Mouse (Mus musculus): ENCODE results near the gene Tmem138. TPM values are rescaled to one million over a fixed set of nuclear protein-coding genes. Genes with fewer than 3 reads are reported as not detected.

Tmem138 gene
- polyA plus RNA-seq, 1 experiment = 16.5 TPM

DNA sequence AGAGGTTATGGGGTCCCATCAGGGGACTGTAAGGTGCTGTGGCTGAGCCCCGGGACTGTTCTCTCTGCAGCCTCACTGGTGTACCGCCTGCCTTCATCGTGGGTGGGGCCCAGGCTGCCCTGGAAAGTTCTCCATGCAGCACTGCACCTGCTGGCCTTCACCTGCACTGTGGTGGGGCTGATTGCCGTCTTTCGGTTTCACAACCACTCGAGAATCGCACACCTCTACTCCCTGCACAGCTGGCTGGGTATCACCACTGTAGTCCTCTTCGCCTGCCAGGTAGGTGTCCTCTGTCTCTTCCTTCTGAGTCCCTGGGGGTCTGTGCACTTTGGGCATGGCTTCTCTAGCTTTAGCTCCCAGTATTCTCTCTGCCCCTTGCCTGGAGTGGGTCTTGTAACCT is 8.0 kb upstream of the Tmem138 start:
- Histone ChIP-seq H3K4me1 (ENCODE audit: control insufficient read depth, insufficient read depth, low read length) (peaks cover 14% of the 10 kb centered on the region), H3K4me3 (replicated peaks; ENCODE audit: control insufficient read depth, low read depth, low read length) (no peak overlapping the region), H3K27ac (ENCODE audit: control insufficient read depth, insufficient read depth, low read depth, low read length, poor library complexity) (no peak overlapping the region)
- WGBS = 63% methylated on average over 8 of the region's 8 CpGs
- TF ChIP-seq POLR2A (IDR thresholded peaks at IDR 0.05; ENCODE audit: borderline replicate concordance, control insufficient read depth, low read depth, low read length) (no peak), CTCF (IDR thresholded peaks at IDR 0.05; ENCODE audit: control insufficient read depth, insufficient read depth, low read length) (no peak)

DNA sequence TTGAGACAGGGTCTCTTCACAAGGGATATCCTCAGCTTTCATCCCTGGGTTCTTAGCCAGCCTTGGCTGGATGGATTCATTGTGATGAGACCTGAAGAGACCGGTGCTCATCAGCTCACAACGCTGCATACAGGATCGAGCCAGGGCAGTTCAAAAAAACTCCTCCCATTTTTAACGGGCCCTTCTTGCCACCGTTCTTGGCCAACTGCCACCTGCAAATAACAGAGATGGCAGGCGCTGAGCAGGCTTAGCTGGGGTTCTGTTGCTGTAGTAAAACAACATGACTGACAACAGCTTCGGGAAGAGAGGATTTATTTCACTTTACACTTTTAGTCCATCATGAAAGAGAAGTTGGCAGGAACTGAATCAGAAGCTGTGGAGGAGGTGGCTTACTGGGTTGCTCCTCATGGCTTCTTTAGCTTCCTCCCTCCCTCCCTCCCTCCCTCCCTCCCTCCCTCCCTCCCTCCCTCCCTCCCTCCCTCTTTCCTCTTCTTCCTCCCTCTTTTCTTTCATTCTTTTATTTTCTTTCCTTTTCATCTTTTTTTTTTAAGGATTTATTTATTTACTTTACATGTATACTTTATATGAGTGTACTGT is 6.5 kb upstream of the Tmem138 start:
- Histone ChIP-seq H3K4me3 (replicated peaks; ENCODE audit: control insufficient read depth, low read depth, low read length) (no peak overlapping the region), H3K4me1 (ENCODE audit: control insufficient read depth, insufficient read depth, low read length) (peaks cover 17% of the 10 kb centered on the region), H3K27ac (ENCODE audit: control insufficient read depth, insufficient read depth, low read depth, low read length, poor library complexity) (peak overlapping the region; percentile 11; the same call in 1 of the 2 replicates)
- TF ChIP-seq CTCF (IDR thresholded peaks at IDR 0.05; ENCODE audit: control insufficient read depth, insufficient read depth, low read length) (no peak), POLR2A (IDR thresholded peaks at IDR 0.05; ENCODE audit: borderline replicate concordance, control insufficient read depth, low read depth, low read length) (no peak)
- WGBS = 7% methylated on average over 7 of the region's 7 CpGs

DNA sequence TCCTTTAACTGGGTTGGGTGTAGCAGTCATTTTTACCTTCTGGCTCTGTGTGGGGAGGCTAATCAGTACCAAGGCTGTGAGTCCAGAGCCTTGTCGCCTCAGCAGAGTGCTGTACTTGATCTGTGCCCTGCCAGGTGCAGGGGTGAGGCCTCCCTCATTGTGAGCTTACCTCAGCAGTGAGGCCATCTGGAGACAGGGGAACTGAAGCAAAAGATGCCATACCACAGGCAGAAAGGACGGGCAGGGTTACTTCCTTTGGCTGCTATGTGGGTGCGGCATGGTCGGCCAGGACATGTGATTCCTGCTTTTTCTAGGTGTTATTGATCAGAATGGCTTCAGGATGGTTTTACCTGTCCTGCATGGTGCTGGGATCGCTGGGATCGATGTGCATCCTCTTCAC is 4.8 kb upstream of the Tmem138 start:
- WGBS = 52% methylated on average over 6 of the region's 6 CpGs
- Histone ChIP-seq H3K4me1 (ENCODE audit: control insufficient read depth, insufficient read depth, low read length) (peaks cover 12% of the 10 kb centered on the region), H3K4me3 (replicated peaks; ENCODE audit: control insufficient read depth, low read depth, low read length) (peak overlapping the region; percentile 49), H3K27ac (ENCODE audit: control insufficient read depth, insufficient read depth, low read depth, low read length, poor library complexity) (peak overlapping the region; percentile 61)
- no peak for TF ChIP-seq POLR2A (IDR thresholded peaks at IDR 0.05; ENCODE audit: borderline replicate concordance, control insufficient read depth, low read depth, low read length)

DNA sequence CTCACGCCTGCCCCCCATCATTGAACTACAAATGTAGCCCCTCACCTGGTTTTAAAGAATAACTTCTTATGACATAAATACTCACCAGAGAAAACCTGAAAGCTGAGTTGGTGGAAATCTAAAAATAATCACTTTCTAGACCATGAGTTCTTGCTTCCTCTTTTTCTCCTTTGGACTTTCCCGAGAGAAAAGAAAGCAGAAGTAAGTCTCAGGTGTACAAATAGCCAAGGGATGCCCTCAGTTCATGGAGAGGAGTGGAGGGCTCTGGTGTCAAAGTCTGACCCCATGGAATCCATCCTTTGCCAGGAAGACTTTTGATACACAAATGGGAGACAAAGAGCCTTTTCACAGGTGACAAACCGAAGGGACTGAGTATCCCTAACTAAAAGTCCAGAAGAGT is 3.6 kb upstream of the Tmem138 start:
- Histone ChIP-seq H3K4me3 (replicated peaks; ENCODE audit: control insufficient read depth, low read depth, low read length) (no peak overlapping the region), H3K27ac (ENCODE audit: control insufficient read depth, insufficient read depth, low read depth, low read length, poor library complexity) (no peak overlapping the region; the same call in 1 of the 2 replicates), H3K4me1 (ENCODE audit: control insufficient read depth, insufficient read depth, low read length) (peaks cover 12% of the 10 kb centered on the region)
- WGBS = 19% methylated on average over 3 of the region's 3 CpGs
- TF ChIP-seq POLR2A (IDR thresholded peaks at IDR 0.05; ENCODE audit: borderline replicate concordance, control insufficient read depth, low read depth, low read length) = no peak
- TF ChIP-seq CTCF (IDR thresholded peaks at IDR 0.05; ENCODE audit: control insufficient read depth, insufficient read depth, low read length) = no peak

DNA sequence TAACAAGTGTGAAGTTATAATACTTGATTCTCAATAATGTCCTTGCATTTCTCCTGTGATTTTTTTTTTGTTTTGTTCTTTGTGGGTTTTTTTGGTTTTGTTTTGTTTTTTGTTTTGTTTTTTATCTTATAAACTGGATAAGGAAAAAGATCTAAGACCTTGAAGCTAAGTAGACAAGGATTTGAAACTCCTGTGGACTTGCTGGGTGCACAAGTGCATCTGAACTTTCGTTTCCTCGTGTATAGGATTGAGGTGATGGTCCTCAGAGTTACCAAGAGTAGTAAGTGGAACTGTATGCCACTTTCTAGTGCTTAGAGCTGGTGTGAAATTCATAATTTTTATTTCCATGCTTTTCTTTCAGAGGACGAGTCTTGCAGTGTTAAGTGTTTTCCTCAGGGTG is 2.9 kb upstream of the Tmem138 start:
- whole genome bisulfite sequencing = 49% methylated on average over 3 of the region's 3 CpGs
- TF ChIP-seq POLR2A (IDR thresholded peaks at IDR 0.05; ENCODE audit: borderline replicate concordance, control insufficient read depth, low read depth, low read length) = no peak
- no peak for TF ChIP-seq CTCF (IDR thresholded peaks at IDR 0.05; ENCODE audit: control insufficient read depth, insufficient read depth, low read length)
- peaks cover 12% of the 10 kb centered on the region for H3K4me1 ChIP-seq (ENCODE audit: control insufficient read depth, insufficient read depth, low read length)
- no peak overlapping the region for H3K4me3 ChIP-seq (replicated peaks; ENCODE audit: control insufficient read depth, low read depth, low read length)
- peak overlapping the region; percentile 81; the same call in 1 of the 2 replicates for H3K27ac ChIP-seq (ENCODE audit: control insufficient read depth, insufficient read depth, low read depth, low read length, poor library complexity)

DNA sequence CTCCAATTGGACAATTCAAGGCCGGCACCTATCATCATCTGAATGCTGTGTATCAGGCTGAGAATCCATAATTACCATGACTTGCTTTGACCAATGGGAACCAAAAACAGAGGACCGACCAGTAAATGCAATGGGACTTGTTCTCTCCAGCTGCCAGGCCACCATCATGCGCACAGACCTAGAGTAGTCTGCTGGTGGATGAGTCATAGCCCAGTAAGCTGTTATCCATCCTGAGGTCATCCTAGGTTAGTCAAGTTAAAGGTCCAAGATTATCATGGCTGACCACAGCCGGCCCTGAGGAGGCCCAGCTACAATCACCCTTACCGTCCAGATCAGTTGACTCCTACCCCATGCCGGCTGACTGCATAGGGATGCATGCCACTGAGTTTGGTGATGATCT is 7.5 kb downstream of the Tmem138 start:
- TF ChIP-seq POLR2A (IDR thresholded peaks at IDR 0.05; ENCODE audit: borderline replicate concordance, control insufficient read depth, low read depth, low read length) (no peak), CTCF (IDR thresholded peaks at IDR 0.05; ENCODE audit: control insufficient read depth, insufficient read depth, low read length) (no peak)
- H3K27ac ChIP-seq (ENCODE audit: control insufficient read depth, insufficient read depth, low read depth, low read length, poor library complexity) = no peak overlapping the region
- 92% methylated on average over 6 of the region's 6 CpGs for WGBS
- H3K4me3 ChIP-seq (replicated peaks; ENCODE audit: control insufficient read depth, low read depth, low read length) = no peak overlapping the region
- H3K4me1 ChIP-seq (ENCODE audit: control insufficient read depth, insufficient read depth, low read length) = peaks cover 2% of the 10 kb centered on the region; the same call in 1 of the 2 replicates

DNA sequence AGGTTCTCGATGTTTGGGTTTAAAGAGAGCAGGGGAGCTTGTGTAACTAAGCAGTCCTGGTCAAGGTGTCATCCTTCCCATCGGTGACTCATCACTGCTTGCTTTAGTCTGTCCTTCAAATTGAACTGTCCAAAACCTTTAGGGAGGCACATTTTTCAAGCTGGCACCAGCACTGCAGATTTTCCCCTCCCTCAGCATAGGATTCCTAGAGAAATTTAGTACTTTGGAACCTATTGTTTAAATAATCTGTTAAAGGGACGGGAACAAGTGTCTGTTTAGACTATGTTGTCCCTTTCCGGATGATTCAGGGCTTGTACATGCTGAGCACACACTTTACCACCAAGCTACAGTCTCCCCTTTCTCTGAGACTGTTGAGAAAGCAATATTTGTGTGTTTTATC is 11.9 kb downstream of the Tmem138 start:
- H3K4me3 ChIP-seq (replicated peaks; ENCODE audit: control insufficient read depth, low read depth, low read length) = no peak overlapping the region
- no peak for TF ChIP-seq CTCF (IDR thresholded peaks at IDR 0.05; ENCODE audit: control insufficient read depth, insufficient read depth, low read length)
- no peak for TF ChIP-seq POLR2A (IDR thresholded peaks at IDR 0.05; ENCODE audit: borderline replicate concordance, control insufficient read depth, low read depth, low read length)
- no peaks in the 10 kb centered on the region for H3K4me1 ChIP-seq (ENCODE audit: control insufficient read depth, insufficient read depth, low read length)
- H3K27ac ChIP-seq (ENCODE audit: control insufficient read depth, insufficient read depth, low read depth, low read length, poor library complexity) = no peak overlapping the region
- WGBS = 62% methylated on average over 4 of the region's 4 CpGs

DNA sequence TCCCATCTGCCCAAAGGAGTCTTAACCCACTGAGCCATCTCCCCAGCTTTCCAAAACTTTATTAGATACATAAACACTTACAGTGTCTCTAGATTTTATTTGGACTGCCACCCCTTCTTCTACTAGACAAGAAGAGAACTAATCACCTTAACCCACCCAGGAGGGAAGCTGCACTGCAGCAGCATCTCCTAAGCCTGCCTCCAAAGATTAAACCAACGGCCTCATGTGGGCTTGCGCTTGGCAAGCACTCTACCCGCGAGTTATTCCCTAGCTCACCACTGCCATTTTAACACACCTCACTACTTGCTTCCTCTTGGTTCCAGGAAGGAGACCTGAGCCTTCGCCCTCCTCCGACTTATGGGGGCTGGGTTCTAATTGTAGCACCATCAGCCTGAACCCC is 12.9 kb downstream of the Tmem138 start:
- no peak overlapping the region for H3K27ac ChIP-seq (ENCODE audit: control insufficient read depth, insufficient read depth, low read depth, low read length, poor library complexity)
- TF ChIP-seq POLR2A (IDR thresholded peaks at IDR 0.05; ENCODE audit: borderline replicate concordance, control insufficient read depth, low read depth, low read length) (no peak), CTCF (IDR thresholded peaks at IDR 0.05; ENCODE audit: control insufficient read depth, insufficient read depth, low read length) (no peak)
- H3K4me1 ChIP-seq (ENCODE audit: control insufficient read depth, insufficient read depth, low read length) = no peaks in the 10 kb centered on the region
- H3K4me3 ChIP-seq (replicated peaks; ENCODE audit: control insufficient read depth, low read depth, low read length) = no peak overlapping the region
- 66% methylated on average over 6 of the region's 6 CpGs for WGBS

DNA sequence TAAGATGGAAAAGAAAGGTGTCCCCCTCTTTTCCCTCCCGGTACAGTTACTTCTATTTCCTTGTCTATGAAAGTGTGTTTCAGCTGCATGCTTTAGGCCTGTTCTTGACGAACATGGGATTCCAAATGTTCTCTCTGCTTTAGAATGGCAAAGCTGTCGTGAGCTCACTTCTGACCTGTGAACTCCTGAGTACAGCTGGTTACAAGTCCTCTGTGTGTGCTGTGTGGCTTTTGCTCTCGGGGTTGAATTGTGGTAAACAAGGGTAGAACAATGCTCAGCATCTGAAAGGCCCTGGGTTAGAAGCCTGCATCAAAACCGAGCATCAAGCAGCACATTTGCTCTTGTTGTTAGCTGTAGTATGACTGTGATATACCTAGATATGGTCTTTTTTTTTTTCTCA is 14.8 kb downstream of the Tmem138 start:
- 79% methylated on average over 5 of the region's 5 CpGs for WGBS
- Histone ChIP-seq H3K4me3 (replicated peaks; ENCODE audit: control insufficient read depth, low read depth, low read length) (no peak overlapping the region), H3K27ac (ENCODE audit: control insufficient read depth, insufficient read depth, low read depth, low read length, poor library complexity) (no peak overlapping the region), H3K4me1 (ENCODE audit: control insufficient read depth, insufficient read depth, low read length) (no peaks in the 10 kb centered on the region)
- TF ChIP-seq CTCF (IDR thresholded peaks at IDR 0.05; ENCODE audit: control insufficient read depth, insufficient read depth, low read length) (no peak), POLR2A (IDR thresholded peaks at IDR 0.05; ENCODE audit: borderline replicate concordance, control insufficient read depth, low read depth, low read length) (no peak)
